Mouse (Mus musculus) retina, embryonic 14.5 days (tissue): ENCODE data around the gene Sbk2.
"Not testable (repeated sequence)": the region's sequence is repeated elsewhere in the genome, so short reads cannot be mapped to it uniquely, and the experiment has no call there.

Source experiments
- DNase-seq: peaks from one replicate; pipeline ENCODE4 v3.0.0-alpha.2; 2015; ENCODE audit warnings: low spot score

Sbk2 gene

GRCm38 (mm10) chr7:4964272-4964671 lies at the start of gene Sbk2:
Gene Sbk2 (minus strand): TSS chr7:4964406.
- peak; percentile 69 for DNase-seq

GRCm38 (mm10) chr7:5012681-5013513 lies 48.7 kb upstream of the Sbk2 start:
- no peak for DNase-seq

- no peak for DNase-seq
Observed at GRCm38 (mm10) chr7:5008229-5008628, 44.0 kb upstream of the Sbk2 start.

- DNase-seq = not testable (repeated sequence)
Observed at GRCm38 (mm10) chr7:5002876-5003275, 38.7 kb upstream of the Sbk2 start.

GRCm38 (mm10) chr7:4999876-5000275 lies 35.7 kb upstream of the Sbk2 start:
- DNase-seq = peak; percentile 20

GRCm38 (mm10) chr7:4996934-4997333 lies 32.7 kb upstream of the Sbk2 start:
- no peak for DNase-seq

GRCm38 (mm10) chr7:4996003-4996895 lies 32.0 kb upstream of the Sbk2 start, which contains the start of gene Zfp579:
Gene Zfp579 (minus strand): TSS chr7:4996158.
- DNase-seq = peak; percentile 93

- DNase-seq = no peak
Observed at GRCm38 (mm10) chr7:4995268-4996002, 31.2 kb upstream of the Sbk2 start.

GRCm38 (mm10) chr7:4993999-4994788 lies 30.0 kb upstream of the Sbk2 start:
- DNase-seq = no peak

GRCm38 (mm10) chr7:4993347-4993998 lies 29.3 kb upstream of the Sbk2 start:
- no peak for DNase-seq

GRCm38 (mm10) chr7:4988250-4988649 lies 24.0 kb upstream of the Sbk2 start:
- no peak for DNase-seq

- DNase-seq = no peak
Observed at GRCm38 (mm10) chr7:4976832-4977231, 12.6 kb upstream of the Sbk2 start.

GRCm38 (mm10) chr7:4975455-4975854 lies 11.2 kb upstream of the Sbk2 start:
- DNase-seq = no peak

- no peak for DNase-seq
Observed at GRCm38 (mm10) chr7:4972321-4973047, 8.3 kb upstream of the Sbk2 start.

- no peak for DNase-seq
Observed at GRCm38 (mm10) chr7:4971710-4972109, 7.5 kb upstream of the Sbk2 start.

GRCm38 (mm10) chr7:4971068-4971467 lies 6.9 kb upstream of the Sbk2 start, which contains the start of gene Sbk3:
Gene Sbk3 (minus strand): TSS chr7:4971168.
- DNase-seq = no peak

- no peak for DNase-seq
Observed at GRCm38 (mm10) chr7:4964988-4965387, 782 bp upstream of the Sbk2 start.

GRCm38 (mm10) chr7:4963527-4963926 lies 679 bp downstream of the Sbk2 start:
- no peak for DNase-seq

GRCm38 (mm10) chr7:4957361-4957760 lies 6.8 kb downstream of the Sbk2 start:
- DNase-seq = no peak
